ENCODE assay signal across 8 mouse cellular contexts in genomic region chr14:87140963-87141486, GRCm38 (mm10). TPM values are rescaled to one million over a fixed set of nuclear protein-coding genes. Genes with fewer than 3 reads are reported as not detected.
A peak's percentile ranks its signal among the peaks of the same experiment; 100 is the strongest.
DNase-seq lines count a peak whose midpoint lies in the region; ATAC-seq lines count a peak whose summit lies in the region.

Gene Diaph3, minus strand, starts transcription at chr14:87141235.

- H3K4me3 ChIP-seq in lung, embryonic 16.5 days (ENCODE audit: low read length) = peak within 1 kb of the TSS; percentile 74

- peak; percentile 98 to 99 for ATAC-seq in hematopoietic stem cell, adult 5-6 weeks (replicated peaks in 1 of 2; ENCODE audit: insufficient read depth in 1 of 2, low FRiP score in 2 of 2, low TSS enrichment in 1 of 2, low read depth in 1 of 2, poor library complexity in 2 of 2, severe bottlenecking in 2 of 2)
- peak; percentile 99 for ATAC-seq in lung, embryonic 16.5 days (ENCODE audit: low read depth)

- WGBS in lung, embryonic 16.5 days = 0% methylated on average over 43 of the region's 43 CpGs

- peak within 1 kb of the TSS; percentile 65 for H3K9ac ChIP-seq in lung, embryonic 16.5 days (ENCODE audit: low read length)

- H3K9me3 ChIP-seq in lung, embryonic 16.5 days (ENCODE audit: control insufficient read depth, low read length) = no peaks in the 10 kb centered on the region

- no peaks in the 10 kb centered on the region for H3K27me3 ChIP-seq in lung, embryonic 16.5 days (ENCODE audit: control insufficient read depth, insufficient read depth, low read depth, low read length)

- peak; percentile 81 for DNase-seq in MEL-GATA-1-ER (ENCODE audit: extremely low read depth, low read depth)
- DNase-seq in cerebellum, adult 8-10 months = peak; percentile 76
- peak; percentile 98 for DNase-seq in forelimb bud, embryonic 11.5 days (ENCODE audit: low read depth, low spot score)
- DNase-seq in layer of hippocampus, adult 9-10 months (ENCODE audit: low spot score) = peak; percentile 88
- DNase-seq in ovary, postnatal 10 days (ENCODE audit: low spot score) = peak; percentile 93
- DNase-seq in thymus, postnatal 10 days (ENCODE audit: low spot score in 2 of 2) = peak; percentile 92 to 96

- H3K4me1 ChIP-seq in lung, embryonic 16.5 days (replicated peaks; ENCODE audit: control insufficient read depth, insufficient read depth, low read length) = no peaks in the 10 kb centered on the region

- H3K4me2 ChIP-seq in lung, embryonic 16.5 days (ENCODE audit: low read depth, low read length) = peak within 1 kb of the TSS; percentile 54

- peak within 1 kb of the TSS; percentile 91 for H3K27ac ChIP-seq in lung, embryonic 16.5 days (ENCODE audit: low read length)

- H3K36me3 ChIP-seq in lung, embryonic 16.5 days (ENCODE audit: control insufficient read depth, insufficient read depth, low read length) = no peaks in the 10 kb centered on the region

RNA-seq across cellular contexts. Expression of gene Diaph3, which starts in this region (rescaled TPM):
- 71.4 and 90.1 TPM in 2 replicates for total RNA-seq in hematopoietic stem cell, adult 5-6 weeks (2017)
- 16.6 and 17.6 TPM in 2 replicates for polyA plus RNA-seq in lung, embryonic 16.5 days (2015; fragmentation: Nextera tagmentation; extraction: Ambion mirVana)

Comparison
In these comparisons a context has a peak if more than half of its experiments do, and no peak if none do; other contexts are left out.
1. Peak in every context shown above with its lines: DNase-seq, ATAC-seq, H3K4me3 ChIP-seq and H3K27ac ChIP-seq.